Mouse (Mus musculus) heart, embryonic 15.5 days (tissue): ENCODE results near the gene Celsr2. TPM values are rescaled to one million over a fixed set of nuclear protein-coding genes. Genes with fewer than 3 reads are reported as not detected.

ENCODE experiments used
- ATAC-seq: fragments of 200-750 bp; cut with Nextera tagmentation; replicated peaks from 2 replicates; pipeline ENCODE4 v1.8.0; 2017; ENCODE audit warnings: low read depth, moderate TSS enrichment; ENCODE audit not compliant: insufficient number of reproducible peaks, insufficient read depth, low FRiP score
- H3K27ac ChIP-seq: fragments of 300-500 bp; sonication (generic); 2 replicates; pipeline ENCODE4 v1.5.1; 2015; ENCODE audit warnings: mild to moderate bottlenecking, inconsistent platforms
- H3K27me3 ChIP-seq: fragments of 300-500 bp; sonication (generic); 2 replicates; pipeline ENCODE4 v1.6.1; 2015; ENCODE audit warnings: inconsistent platforms
- H3K36me3 ChIP-seq: fragments of 300-500 bp; sonication (generic); 2 replicates; pipeline ENCODE4 v1.6.1; 2015; ENCODE audit warnings: mild to moderate bottlenecking, inconsistent platforms
- H3K4me1 ChIP-seq: fragments of 300-500 bp; sonication (generic); replicated peaks from 2 replicates; pipeline ENCODE4 v1.6.1; 2015; ENCODE audit warnings: inconsistent platforms
- H3K4me2 ChIP-seq: fragments of 300-500 bp; sonication (generic); 2 replicates; pipeline ENCODE4 v1.6.1; 2015; ENCODE audit warnings: inconsistent platforms, mild to moderate bottlenecking, moderate library complexity
- H3K4me3 ChIP-seq: fragments of 300-500 bp; sonication (generic); 2 replicates; pipeline ENCODE4 v1.5.1; 2015; ENCODE audit warnings: mild to moderate bottlenecking, inconsistent platforms
- H3K9ac ChIP-seq: fragments of 300-500 bp; sonication (generic); 2 replicates; pipeline ENCODE4 v1.6.1; 2015; ENCODE audit warnings: mild to moderate bottlenecking, inconsistent platforms
- H3K9me3 ChIP-seq: fragments of 300-500 bp; sonication (generic); replicated peaks from 2 replicates; pipeline ENCODE4 v1.6.1; 2016; ENCODE audit warnings: inconsistent platforms
- WGBS: fragments of 180-500 bp; shearing (Covaris S2); methylation state at CpG from one replicate; pipeline ENCODE4 v1.1.7; 2015; ENCODE audit warnings: mixed read lengths; 5-methylcytosine and 5-hydroxymethylcytosine counted together
- polyA plus RNA-seq: library from polyadenylated mRNA; unstranded; fragments of >200 nt; fragmentation: Nextera tagmentation; extraction: Ambion mirVana; gene quantifications from 2 replicates; pipeline ENCODE4 v1.2.1, GENCODE M21; 2015

Gene Celsr2
- polyA plus RNA-seq, 1 experiment from 2014 or later = 2.4 TPM

GRCm38 (mm10) chr3:108342185-108342584 is 73.2 kb downstream of the Celsr2 start:
- no peak for ATAC-seq
- no peak overlapping the region for H3K27ac ChIP-seq

GRCm38 (mm10) chr3:108341040-108341439 is 74.3 kb downstream of the Celsr2 start:
- no peaks in the 10 kb centered on the region for H3K9me3 ChIP-seq
- H3K27me3 ChIP-seq = no peaks in the 10 kb centered on the region
- H3K4me2 ChIP-seq = no peak overlapping the region
- peaks cover 53% of the 10 kb centered on the region for H3K36me3 ChIP-seq
- no peaks in the 10 kb centered on the region for H3K4me1 ChIP-seq
- H3K9ac ChIP-seq = no peak overlapping the region
- H3K4me3 ChIP-seq = no peak overlapping the region
- WGBS = 80% methylated on average over 2 of the region's 2 CpGs
- no peak overlapping the region for H3K27ac ChIP-seq
- no peak for ATAC-seq

More at GRCm38 (mm10) chr3:108342185-108342584, 73.2 kb downstream of the Celsr2 start:
- peaks cover 63% of the 10 kb centered on the region for H3K36me3 ChIP-seq
- H3K4me2 ChIP-seq = no peak overlapping the region
- no peak overlapping the region for H3K4me3 ChIP-seq
- H3K9ac ChIP-seq = no peak overlapping the region
- H3K9me3 ChIP-seq = no peaks in the 10 kb centered on the region
- no peaks in the 10 kb centered on the region for H3K27me3 ChIP-seq
- no peaks in the 10 kb centered on the region for H3K4me1 ChIP-seq
- WGBS = 61% methylated on average over 7 of the region's 7 CpGs

Other genes starting within 250 kb of the Celsr2 start
- 3.0 and 3.2 TPM in 2 replicates for gene Amigo1, start 229.2 kb downstream of the Celsr2 start, polyA plus RNA-seq
- gene Cyb561d1, start 214.3 kb downstream of the Celsr2 start, polyA plus RNA-seq = 2.7 and 3.8 TPM in 2 replicates
- 5.8 and 9.0 TPM in 2 replicates for gene Atxn7l2, start 204.6 kb downstream of the Celsr2 start, polyA plus RNA-seq
- 2.0 and 2.2 TPM in 2 replicates for gene Sypl2, start 188.9 kb downstream of the Celsr2 start, polyA plus RNA-seq
- 174 and 197 TPM in 2 replicates for gene Psma5, start 158.6 kb downstream of the Celsr2 start, polyA plus RNA-seq
- gene Sort1, start 131.5 kb downstream of the Celsr2 start, polyA plus RNA-seq = 10.2 and 13.9 TPM in 2 replicates
- gene Mybphl, start 50.6 kb downstream of the Celsr2 start, polyA plus RNA-seq = 41.5 and 48.0 TPM in 2 replicates
- 17.1 and 23.1 TPM in 2 replicates for gene Psrc1, start 31.7 kb downstream of the Celsr2 start, polyA plus RNA-seq
- 79.7 and 80.9 TPM in 2 replicates for gene Sars, start 29.7 kb upstream of the Celsr2 start, polyA plus RNA-seq
- 0.19 TPM in 1 of 2 replicates, not detected in the other for gene 1700013F07Rik, start 118.6 kb upstream of the Celsr2 start, polyA plus RNA-seq
- 1.0 and 1.7 TPM in 2 replicates for gene 5330417C22Rik, start 121.0 kb upstream of the Celsr2 start, polyA plus RNA-seq
- 29.7 and 32.5 TPM in 2 replicates for gene Tmem167b, start 146.9 kb upstream of the Celsr2 start, polyA plus RNA-seq
- gene Taf13, start 156.1 kb upstream of the Celsr2 start, polyA plus RNA-seq = 24.6 and 24.7 TPM in 2 replicates
- gene Wdr47, start 175.7 kb upstream of the Celsr2 start, polyA plus RNA-seq = 7.0 and 8.8 TPM in 2 replicates
- 50.3 and 50.9 TPM in 2 replicates for gene Clcc1, start 238.4 kb upstream of the Celsr2 start, polyA plus RNA-seq